Mouse (Mus musculus): ENCODE measurements at regions not wholly inside any gene's neighbourhood (a gene's known extent, or its start where the extent isn't known, plus 50 kb on each side); places are given as distances from the start of the nearest gene placed in this dataset.

- 89% methylated on average over 1 of the region's 1 CpGs for WGBS
- no peak overlapping the region for H3K4me3 ChIP-seq
- no peak overlapping the region for H3K27ac ChIP-seq
- no peaks in the 10 kb centered on the region for H3K36me3 ChIP-seq
- no peaks in the 10 kb centered on the region for H3K4me1 ChIP-seq
- DNase-seq (ENCODE audit: low spot score): no peak
- no peaks in the 10 kb centered on the region for H3K9me3 ChIP-seq
- H3K27me3 ChIP-seq (ENCODE audit: insufficient read depth, poor library complexity, severe bottlenecking): no peaks in the 10 kb centered on the region
These were observed 184.8 kb downstream of the Slc30a10 start for GRCm38 (mm10) chr1:185639486-185639885.

- DNase-seq (ENCODE audit: low spot score): no peak
- peaks cover 16% of the 10 kb centered on the region for H3K4me1 ChIP-seq
- H3K36me3 ChIP-seq: no peaks in the 10 kb centered on the region
- no peak overlapping the region for H3K4me3 ChIP-seq
- H3K27me3 ChIP-seq (ENCODE audit: insufficient read depth, poor library complexity, severe bottlenecking): no peaks in the 10 kb centered on the region
- 66% methylated on average over 7 of the region's 7 CpGs for WGBS
- H3K9me3 ChIP-seq: no peaks in the 10 kb centered on the region
- H3K27ac ChIP-seq: no peak overlapping the region
These were observed 189.4 kb downstream of the Slc30a10 start for GRCm38 (mm10) chr1:185644026-185644425.

GRCm38 (mm10) chr1:185648128-185648527, 193.5 kb downstream of the Slc30a10 start:
- Histone ChIP-seq H3K9me3 (no peaks in the 10 kb centered on the region), H3K4me1 (peaks cover 26% of the 10 kb centered on the region), H3K27ac (no peak overlapping the region), H3K4me3 (no peak overlapping the region), H3K27me3 (ENCODE audit: insufficient read depth, poor library complexity, severe bottlenecking) (no peaks in the 10 kb centered on the region), H3K36me3 (no peaks in the 10 kb centered on the region)
- DNase-seq (ENCODE audit: low spot score): no peak
- 89% methylated on average over 6 of the region's 6 CpGs for WGBS

GRCm38 (mm10) chr1:185648926-185649325, 194.3 kb downstream of the Slc30a10 start:
- H3K27ac ChIP-seq: no peak overlapping the region
- no peaks in the 10 kb centered on the region for H3K36me3 ChIP-seq
- no peaks in the 10 kb centered on the region for H3K27me3 ChIP-seq (ENCODE audit: insufficient read depth, poor library complexity, severe bottlenecking)
- H3K9me3 ChIP-seq: no peaks in the 10 kb centered on the region
- peaks cover 26% of the 10 kb centered on the region for H3K4me1 ChIP-seq
- WGBS: 84% methylated on average over 4 of the region's 4 CpGs
- H3K4me3 ChIP-seq: no peak overlapping the region
- DNase-seq (ENCODE audit: low spot score): no peak

- no peak overlapping the region for H3K4me3 ChIP-seq
- no peaks in the 10 kb centered on the region for H3K27me3 ChIP-seq (ENCODE audit: insufficient read depth, poor library complexity, severe bottlenecking)
- H3K4me1 ChIP-seq: peaks cover 26% of the 10 kb centered on the region
- H3K27ac ChIP-seq: no peak overlapping the region
- no peak for DNase-seq (ENCODE audit: low spot score)
- 19% methylated on average over 2 of the region's 2 CpGs for WGBS
- no peaks in the 10 kb centered on the region for H3K9me3 ChIP-seq
- H3K36me3 ChIP-seq: no peaks in the 10 kb centered on the region
These were observed 196.3 kb downstream of the Slc30a10 start for GRCm38 (mm10) chr1:185650926-185651325.

- Histone ChIP-seq H3K9me3 (no peaks in the 10 kb centered on the region), H3K4me1 (peaks cover 19% of the 10 kb centered on the region), H3K27me3 (ENCODE audit: insufficient read depth, poor library complexity, severe bottlenecking) (no peaks in the 10 kb centered on the region), H3K4me3 (no peak overlapping the region), H3K27ac (no peak overlapping the region), H3K36me3 (no peaks in the 10 kb centered on the region)
- no peak for DNase-seq (ENCODE audit: low spot score)
- WGBS: 86% methylated on average over 7 of the region's 7 CpGs
These were observed 200.4 kb downstream of the Slc30a10 start for GRCm38 (mm10) chr1:185655021-185655420.

GRCm38 (mm10) chr1:185655461-185655860, 200.8 kb downstream of the Slc30a10 start:
- peaks cover 19% of the 10 kb centered on the region for H3K4me1 ChIP-seq
- no peaks in the 10 kb centered on the region for H3K27me3 ChIP-seq (ENCODE audit: insufficient read depth, poor library complexity, severe bottlenecking)
- H3K27ac ChIP-seq: no peak overlapping the region
- WGBS: 82% methylated on average over 4 of the region's 4 CpGs
- H3K9me3 ChIP-seq: no peaks in the 10 kb centered on the region
- no peak for DNase-seq (ENCODE audit: low spot score)
- no peaks in the 10 kb centered on the region for H3K36me3 ChIP-seq
- no peak overlapping the region for H3K4me3 ChIP-seq

GRCm38 (mm10) chr1:185657286-185657685, 202.6 kb downstream of the Slc30a10 start:
- DNase-seq (ENCODE audit: low spot score): no peak
- Histone ChIP-seq H3K4me1 (peaks cover 9% of the 10 kb centered on the region), H3K27me3 (ENCODE audit: insufficient read depth, poor library complexity, severe bottlenecking) (no peaks in the 10 kb centered on the region), H3K9me3 (no peaks in the 10 kb centered on the region), H3K27ac (peak overlapping the region; percentile 29; the same call in 1 of the 2 replicates), H3K4me3 (no peak overlapping the region), H3K36me3 (no peaks in the 10 kb centered on the region)
- 79% methylated on average over 8 of the region's 8 CpGs for WGBS

GRCm38 (mm10) chr1:185659476-185659875, 204.8 kb downstream of the Slc30a10 start:
- H3K36me3 ChIP-seq: no peaks in the 10 kb centered on the region
- H3K4me3 ChIP-seq: no peak overlapping the region
- H3K27me3 ChIP-seq (ENCODE audit: insufficient read depth, poor library complexity, severe bottlenecking): no peaks in the 10 kb centered on the region
- H3K27ac ChIP-seq: no peak overlapping the region
- peaks cover 9% of the 10 kb centered on the region for H3K4me1 ChIP-seq
- DNase-seq (ENCODE audit: low spot score): no peak
- no peaks in the 10 kb centered on the region for H3K9me3 ChIP-seq
- 42% methylated on average over 5 of the region's 5 CpGs for whole genome bisulfite sequencing

GRCm38 (mm10) chr1:185662336-185662735, 207.7 kb downstream of the Slc30a10 start:
- 71% methylated on average over 3 of the region's 3 CpGs for WGBS
- Histone ChIP-seq H3K4me3 (no peak overlapping the region), H3K27ac (no peak overlapping the region), H3K9me3 (no peaks in the 10 kb centered on the region), H3K36me3 (no peaks in the 10 kb centered on the region), H3K4me1 (peaks cover 9% of the 10 kb centered on the region), H3K27me3 (ENCODE audit: insufficient read depth, poor library complexity, severe bottlenecking) (no peaks in the 10 kb centered on the region)
- DNase-seq (ENCODE audit: low spot score): no peak

GRCm38 (mm10) chr1:185670029-185670741, 215.5 kb downstream of the Slc30a10 start:
- DNase-seq (ENCODE audit: low spot score): no peak
- WGBS: 86% methylated on average over 5 of the region's 5 CpGs
- Histone ChIP-seq H3K36me3 (no peaks in the 10 kb centered on the region), H3K4me1 (peaks cover 5% of the 10 kb centered on the region), H3K27ac (no peak overlapping the region), H3K9me3 (no peaks in the 10 kb centered on the region), H3K4me3 (no peak overlapping the region), H3K27me3 (ENCODE audit: insufficient read depth, poor library complexity, severe bottlenecking) (no peaks in the 10 kb centered on the region)

GRCm38 (mm10) chr1:185672940-185673339, 218.3 kb downstream of the Slc30a10 start:
- Histone ChIP-seq H3K27me3 (ENCODE audit: insufficient read depth, poor library complexity, severe bottlenecking) (no peaks in the 10 kb centered on the region), H3K9me3 (no peaks in the 10 kb centered on the region), H3K27ac (no peak overlapping the region), H3K36me3 (no peaks in the 10 kb centered on the region), H3K4me3 (no peak overlapping the region), H3K4me1 (peaks cover 5% of the 10 kb centered on the region)
- DNase-seq (ENCODE audit: low spot score): no peak
- WGBS: 69% methylated on average over 3 of the region's 3 CpGs

GRCm38 (mm10) chr1:185675674-185676420, 221.2 kb downstream of the Slc30a10 start:
- Histone ChIP-seq H3K27me3 (ENCODE audit: insufficient read depth, poor library complexity, severe bottlenecking) (no peaks in the 10 kb centered on the region), H3K4me3 (no peak overlapping the region), H3K27ac (no peak overlapping the region), H3K9me3 (no peaks in the 10 kb centered on the region), H3K36me3 (no peaks in the 10 kb centered on the region), H3K4me1 (peaks cover 8% of the 10 kb centered on the region)
- DNase-seq (ENCODE audit: low spot score): no peak
- 71% methylated on average over 11 of the region's 11 CpGs for WGBS

Data from heart, embryonic 10.5 days (tissue).